Mouse (Mus musculus): ENCODE results near the gene Mark4.
A peak's percentile ranks its signal among the peaks of the same experiment; 100 is the strongest.

Mark4 gene

DNA sequence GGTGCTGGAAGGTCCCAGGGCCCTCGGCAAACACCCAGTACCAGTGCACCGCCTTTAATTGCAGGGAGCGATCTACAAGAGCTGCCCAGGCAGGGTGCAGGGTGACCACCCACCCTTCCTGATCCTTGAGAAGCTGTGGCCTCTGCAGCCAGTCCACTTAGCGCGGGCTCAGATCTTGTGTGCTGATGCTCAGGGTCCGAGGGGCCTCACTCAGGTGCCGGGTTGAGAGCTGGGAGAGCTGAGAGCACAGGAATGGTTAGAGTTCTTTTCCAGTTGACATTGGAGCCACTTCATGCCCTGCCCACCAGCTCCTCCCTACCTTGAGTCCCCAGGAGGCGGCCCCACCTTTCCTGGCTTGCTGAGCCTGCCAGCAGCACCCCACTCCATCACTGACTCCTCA, 64.1 kb downstream of the Mark4 start:
- DNase-seq (ENCODE audit: low spot score): no peak

DNA sequence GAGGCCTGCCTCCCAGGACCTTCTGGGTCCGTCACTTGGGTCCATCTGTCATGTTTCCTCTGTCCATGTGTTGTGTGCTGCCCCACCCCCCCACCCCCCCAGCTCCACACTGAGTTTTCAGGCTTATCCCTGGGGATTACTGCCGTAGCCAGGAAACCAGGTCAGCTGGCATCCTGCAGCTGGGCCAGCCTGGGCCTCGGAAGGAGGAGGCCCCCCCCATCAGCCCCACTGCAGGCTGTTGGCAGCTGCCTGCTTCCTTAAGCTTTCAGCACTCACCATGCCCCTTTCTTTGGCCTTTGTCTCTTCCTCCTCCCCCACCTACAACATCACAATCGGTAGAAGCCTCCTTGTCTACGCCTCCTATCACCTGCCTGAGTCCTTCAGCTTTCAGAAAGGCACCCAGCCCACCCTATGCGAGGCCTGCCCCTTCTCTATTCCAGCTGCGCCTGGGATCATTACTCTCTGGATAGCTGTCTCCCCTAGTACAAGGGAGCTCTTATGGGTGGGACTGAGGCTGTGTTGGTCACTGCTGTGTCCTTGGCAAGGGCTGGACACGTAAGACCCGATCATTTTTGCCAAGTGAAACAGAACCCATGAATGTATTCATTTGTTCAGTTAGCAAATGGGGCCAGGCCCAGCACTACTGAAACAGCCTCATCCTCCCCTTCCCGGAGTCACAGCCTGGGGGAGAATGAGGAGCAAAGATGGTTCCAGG, 69.8 kb downstream of the Mark4 start:
- no peak for DNase-seq (ENCODE audit: low spot score)

DNA sequence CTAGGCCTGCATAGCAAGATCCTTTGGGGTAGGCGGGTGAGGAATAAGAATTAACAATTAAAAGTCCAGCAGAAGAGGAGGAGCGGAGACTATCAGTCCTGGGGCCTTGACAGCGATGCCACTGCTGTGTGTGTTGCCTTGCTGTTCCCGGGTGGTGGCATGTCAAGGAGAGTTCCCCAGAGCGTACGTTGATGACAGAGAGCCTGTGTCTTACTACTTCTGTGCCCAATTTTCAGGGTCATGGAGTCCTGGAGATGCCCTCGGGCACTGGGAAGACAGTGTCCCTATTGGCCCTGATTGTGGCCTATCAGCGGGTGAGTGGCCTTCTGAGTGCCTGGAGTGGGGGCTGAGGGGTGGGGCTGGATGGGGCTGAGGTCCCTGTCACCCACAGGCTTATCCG, 74.9 kb downstream of the Mark4 start:
- DNase-seq (ENCODE audit: low spot score): no peak

DNA sequence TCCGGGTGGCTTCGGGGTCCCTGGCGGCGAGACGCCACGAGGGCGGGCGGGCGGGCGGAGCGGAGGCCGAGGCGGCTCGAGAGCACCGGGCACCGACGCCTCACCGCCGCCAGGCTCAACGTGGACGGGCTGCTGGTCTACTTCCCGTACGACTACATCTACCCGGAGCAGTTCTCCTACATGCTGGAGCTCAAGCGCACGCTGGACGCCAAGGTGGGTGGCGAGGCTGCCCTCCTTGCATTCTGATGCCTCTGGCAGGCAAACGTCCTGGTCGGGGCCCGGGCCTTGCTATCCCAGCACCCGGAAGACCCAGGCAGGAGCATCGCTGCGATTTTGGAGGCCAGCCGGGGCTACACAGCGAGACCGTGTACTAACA, 76.5 kb downstream of the Mark4 start:
- DNase-seq (ENCODE audit: low spot score): no peak

DNA sequence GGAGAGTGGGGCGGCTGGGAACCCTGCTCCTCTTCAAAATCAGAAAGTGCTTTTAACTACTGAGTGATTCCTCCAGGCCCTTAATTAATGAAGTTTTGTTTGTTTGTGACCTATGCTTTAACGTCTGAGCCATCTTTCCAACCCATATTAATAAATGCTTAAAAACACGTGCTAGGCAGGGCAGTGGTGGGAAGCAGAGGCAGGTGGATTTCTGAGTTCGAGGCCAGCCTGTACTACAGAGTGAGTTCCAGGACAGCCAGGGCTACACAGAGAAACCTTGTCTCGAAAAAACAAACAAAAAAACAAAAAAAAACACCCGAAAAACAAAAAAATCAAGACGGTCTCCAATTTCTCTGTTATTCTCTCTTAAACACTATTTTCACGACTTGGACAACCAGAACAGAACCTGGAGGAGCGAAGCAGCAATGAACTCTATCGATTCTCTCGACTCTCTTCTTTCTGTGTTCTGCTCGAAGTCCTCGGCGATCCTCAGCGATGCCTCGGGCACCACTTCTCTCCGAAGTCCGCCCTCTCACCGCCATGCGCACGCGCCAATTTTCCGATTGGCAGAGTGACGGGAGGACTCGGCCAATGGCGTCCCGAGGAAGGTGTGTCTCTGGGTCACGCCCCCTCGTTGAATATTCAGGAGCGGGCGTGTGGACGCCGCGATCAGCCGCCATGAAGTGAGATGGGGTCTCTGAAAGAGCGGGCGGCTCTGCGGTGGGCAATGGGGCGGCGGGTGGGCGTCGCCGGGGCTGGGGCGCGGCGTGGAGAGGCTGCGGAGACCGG, 77.0 kb downstream of the Mark4 start, which contains the start of gene Ercc2:
Gene Ercc2 (plus strand): TSS at position 634 of the 789 bp plus-strand sequence.
- DNase-seq (ENCODE audit: low spot score): peak; percentile 98

DNA sequence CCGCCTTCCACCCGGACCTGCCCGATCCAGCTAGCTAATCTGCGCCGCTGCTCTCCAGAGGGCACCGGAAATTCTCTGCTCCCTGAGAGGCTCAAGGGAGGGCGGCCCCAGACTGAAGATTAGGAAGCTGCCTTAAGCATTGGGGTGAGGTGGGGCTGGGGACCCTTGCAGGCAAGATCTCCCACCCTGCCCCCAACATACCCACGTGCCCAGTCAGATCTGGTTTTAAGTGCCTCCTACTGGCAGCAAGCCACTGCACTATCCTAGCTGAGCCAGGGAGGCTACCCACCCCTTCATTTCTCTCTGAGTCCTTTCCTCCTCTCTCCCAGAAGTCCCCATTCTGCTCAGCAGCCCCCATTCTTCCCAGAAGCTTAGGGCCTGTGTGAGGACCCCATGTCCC, 80.6 kb downstream of the Mark4 start:
- DNase-seq (ENCODE audit: low spot score): no peak

DNA sequence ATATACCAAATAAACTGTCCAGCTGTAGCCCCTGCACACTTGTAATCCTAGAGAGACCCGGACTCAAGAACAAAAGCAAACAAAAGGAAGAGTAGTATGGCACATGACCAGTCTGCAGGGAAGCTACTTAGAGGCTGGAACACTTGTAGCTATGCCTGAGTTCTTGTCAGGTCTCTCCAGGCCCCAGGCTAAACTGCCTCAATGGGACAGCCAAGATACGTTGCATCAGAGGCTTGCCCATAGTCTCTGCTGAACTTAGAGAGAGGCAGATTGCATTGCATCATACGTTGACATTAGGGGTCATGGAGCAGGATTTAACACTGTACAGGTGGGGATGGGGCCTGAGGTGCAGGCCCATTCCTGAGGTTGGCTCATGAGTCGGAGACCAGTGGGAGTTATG, 82.6 kb downstream of the Mark4 start:
- no peak for DNase-seq (ENCODE audit: low spot score)

DNA sequence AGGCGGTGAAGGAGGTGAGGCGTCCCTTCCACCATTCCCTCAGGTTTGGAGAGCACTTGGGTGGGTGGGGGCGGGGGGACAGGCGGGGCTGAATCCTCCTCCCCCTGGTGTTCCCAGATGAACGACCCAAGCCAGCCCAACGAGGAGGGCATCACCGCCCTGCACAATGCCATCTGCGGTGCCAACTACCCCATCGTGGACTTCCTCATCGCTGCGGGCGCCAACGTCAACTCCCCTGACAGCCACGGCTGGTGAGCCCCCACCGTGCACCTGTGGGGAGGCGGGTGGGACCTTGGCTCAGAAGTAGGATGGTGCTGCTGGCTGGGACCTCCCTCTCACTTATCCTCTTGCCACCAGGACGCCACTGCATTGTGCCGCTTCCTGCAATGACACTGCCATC, 83.3 kb downstream of the Mark4 start:
- DNase-seq (ENCODE audit: low spot score): no peak
